Mouse (Mus musculus) cerebellum, adult 2 months (tissue): ENCODE measurements around the gene Wdr43. TPM values are rescaled to one million over a fixed set of nuclear protein-coding genes. Genes with fewer than 3 reads are reported as not detected.

ENCODE experiments used
- DNase-seq, 2 experiments: peaks; one replicate each; pipeline ENCODE4 v3.0.0; 2021
- H3K27ac ChIP-seq: fragments of 200-500 bp; 2 replicates; pipeline ENCODE4 v1.5.1; 2012; ENCODE audit warnings: low read length, control low read depth, inconsistent platforms; ENCODE audit not compliant: insufficient read depth
- H3K27me3 ChIP-seq: fragments of 200-500 bp; 2 replicates; pipeline ENCODE4 v1.6.1; 2012; ENCODE audit warnings: inconsistent platforms, mild to moderate bottlenecking, low read length, moderate library complexity; ENCODE audit not compliant: control insufficient read depth, insufficient read depth
- H3K4me1 ChIP-seq: fragments of 200-500 bp; 2 replicates; pipeline ENCODE4 v1.6.1; 2011; ENCODE audit warnings: low read length; ENCODE audit not compliant: control insufficient read depth, insufficient read depth
- H3K4me3 ChIP-seq: fragments of 200-500 bp; replicated peaks from 2 replicates; pipeline ENCODE3; 2011; ENCODE audit warnings: mild to moderate bottlenecking, low read depth, low read length, control low read depth; ENCODE audit not compliant: insufficient read depth
- CTCF ChIP-seq: fragments of 200-500 bp; IDR thresholded peaks from 2 replicates; pipeline ENCODE4 v1.5.1; 2011; ENCODE audit warnings: low read depth, mild to moderate bottlenecking, control low read depth, low read length, moderate library complexity, borderline replicate concordance; ENCODE audit not compliant: insufficient read depth
- POLR2A ChIP-seq: fragments of 200-500 bp; IDR thresholded peaks from 2 replicates; pipeline ENCODE4 v1.6.1; 2011; ENCODE audit warnings: low read length, control low read depth, borderline replicate concordance; ENCODE audit not compliant: insufficient read depth
- WGBS: fragments of 180-500 bp; shearing (Covaris S2); methylation state at CpG from one replicate; pipeline ENCODE4 v1.1.7; 2018; 5-methylcytosine and 5-hydroxymethylcytosine counted together
- polyA plus RNA-seq: library from polyadenylated mRNA; depleted of rRNA; stranded (reverse); fragments of >200 nt; gene quantifications from 2 replicates; pipeline ENCODE4 v1.2.3, GENCODE M21; 2012

Wdr43 gene
- polyA plus RNA-seq, 1 experiment = 26.8 TPM

- DNase-seq = no peak
- H3K27ac ChIP-seq = no peak overlapping the region
- no peaks in the 10 kb centered on the region; the same call in 1 of the 2 replicates for H3K27me3 ChIP-seq
- H3K4me1 ChIP-seq = no peaks in the 10 kb centered on the region
- TF ChIP-seq POLR2A = no peak
- TF ChIP-seq CTCF = no peak
- WGBS = 88% methylated on average over 1 of the region's 1 CpGs
- no peak overlapping the region for H3K4me3 ChIP-seq
Observed at GRCm38 (mm10) chr17:71664172-71664571, 48.5 kb downstream of the Wdr43 start.

- no peak for DNase-seq
- no peak overlapping the region for H3K4me3 ChIP-seq
- H3K27me3 ChIP-seq = no peaks in the 10 kb centered on the region; the same call in 1 of the 2 replicates
- H3K4me1 ChIP-seq = no peaks in the 10 kb centered on the region
- WGBS = 85% methylated on average over 4 of the region's 4 CpGs
- H3K27ac ChIP-seq = no peak overlapping the region
- TF ChIP-seq CTCF = no peak
- no peak for TF ChIP-seq POLR2A
Observed at GRCm38 (mm10) chr17:71665201-71665600, 49.5 kb downstream of the Wdr43 start.

GRCm38 (mm10) chr17:71669511-71669910, 53.8 kb downstream of the Wdr43 start:
- DNase-seq = no peak
- Histone ChIP-seq H3K4me3 (no peak overlapping the region), H3K4me1 (no peaks in the 10 kb centered on the region), H3K27me3 (no peaks in the 10 kb centered on the region; the same call in 1 of the 2 replicates), H3K27ac (no peak overlapping the region)
- TF ChIP-seq CTCF = no peak
- no peak for TF ChIP-seq POLR2A
- WGBS = 90% methylated on average over 5 of the region's 5 CpGs

GRCm38 (mm10) chr17:71671840-71672546, 56.3 kb downstream of the Wdr43 start:
- Histone ChIP-seq H3K27me3 (no peaks in the 10 kb centered on the region; the same call in 1 of the 2 replicates), H3K4me1 (peaks cover 4% of the 10 kb centered on the region), H3K27ac (no peak overlapping the region), H3K4me3 (no peak overlapping the region)
- peak; percentile 30; the same call in 1 of the 2 replicates for TF ChIP-seq CTCF
- no peak for TF ChIP-seq POLR2A
- 49% methylated on average over 17 of the region's 17 CpGs for WGBS
- no peak for DNase-seq

- H3K27me3 ChIP-seq = no peaks in the 10 kb centered on the region; the same call in 1 of the 2 replicates
- DNase-seq = no peak
- TF ChIP-seq CTCF (no peak), POLR2A (no peak)
- H3K27ac ChIP-seq = no peak within 1 kb of the TSS
- 51% methylated on average over 9 of the region's 9 CpGs for WGBS
- no peak within 1 kb of the TSS for H3K4me3 ChIP-seq
- H3K4me1 ChIP-seq = peaks cover 4% of the 10 kb centered on the region
Observed at GRCm38 (mm10) chr17:71673092-71673491, 57.4 kb downstream of the Wdr43 start, which contains the start of gene Togaram2. Togaram2 (plus strand) TSS chr17:71673261.

GRCm38 (mm10) chr17:71673936-71674335, 58.2 kb downstream of the Wdr43 start:
- Histone ChIP-seq H3K4me1 (peaks cover 4% of the 10 kb centered on the region), H3K27me3 (no peaks in the 10 kb centered on the region; the same call in 1 of the 2 replicates), H3K4me3 (no peak overlapping the region), H3K27ac (no peak overlapping the region)
- no peak for DNase-seq
- TF ChIP-seq POLR2A = no peak
- no peak for TF ChIP-seq CTCF
- WGBS = 33% methylated on average over 9 of the region's 9 CpGs

- H3K27me3 ChIP-seq = no peaks in the 10 kb centered on the region; the same call in 1 of the 2 replicates
- H3K27ac ChIP-seq = no peak overlapping the region
- DNase-seq = peak in 1 of 2 experiments; percentile 21
- peaks cover 4% of the 10 kb centered on the region for H3K4me1 ChIP-seq
- TF ChIP-seq POLR2A (no peak), CTCF (no peak)
- no peak overlapping the region for H3K4me3 ChIP-seq
- WGBS = 16% methylated on average over 18 of the region's 18 CpGs
Observed at GRCm38 (mm10) chr17:71674886-71675285, 59.2 kb downstream of the Wdr43 start.

- H3K27ac ChIP-seq = no peak overlapping the region
- H3K4me3 ChIP-seq = no peak overlapping the region
- no peak for DNase-seq
- H3K4me1 ChIP-seq = no peaks in the 10 kb centered on the region
- WGBS = 96% methylated on average over 14 of the region's 14 CpGs
- TF ChIP-seq POLR2A (no peak), CTCF (no peak)
- no peaks in the 10 kb centered on the region for H3K27me3 ChIP-seq
Observed at GRCm38 (mm10) chr17:71681666-71682065, 66.0 kb downstream of the Wdr43 start.
